13 mouse cellular contexts compared by ENCODE assay signal in genomic region chr16:94555346-94555745, GRCm38 (mm10).
"Had no signal": no experiment of that assay in that cellular context is flagged by ENCODE, and none has a peak within 500 bp of the region (broad histone marks: within the 10 kb centered on the region; RNA-seq: fewer than 3 reads in every experiment).

No protein-coding gene starts in this region.

- H3K27me3 ChIP-seq: megakaryocyte, embryonic 14.5 days; midbrain, embryonic 13.5 days; midbrain, embryonic 15.5 days; neural tube, embryonic 12.5 days had no signal

- H3K27ac ChIP-seq: midbrain, embryonic 13.5 days; midbrain, embryonic 15.5 days; neural tube, embryonic 12.5 days had no signal

- H3K9me3 ChIP-seq: midbrain, embryonic 13.5 days; midbrain, embryonic 15.5 days; neural tube, embryonic 12.5 days had no signal

- H3K4me1 ChIP-seq: midbrain, embryonic 13.5 days; midbrain, embryonic 15.5 days; neural tube, embryonic 12.5 days had no signal

- H3K4me3 ChIP-seq: megakaryocyte, embryonic 14.5 days; midbrain, embryonic 13.5 days; midbrain, embryonic 15.5 days; neural tube, embryonic 12.5 days had no signal

- ATAC-seq: midbrain, embryonic 13.5 days; midbrain, embryonic 15.5 days had no signal

- H3K4me2 ChIP-seq: midbrain, embryonic 11.5 days; midbrain, embryonic 13.5 days; midbrain, embryonic 15.5 days; neural tube, embryonic 12.5 days had no signal

- H3K36me3 ChIP-seq: midbrain, embryonic 13.5 days; midbrain, embryonic 15.5 days; neural tube, embryonic 12.5 days had no signal

- H3K9ac ChIP-seq: liver, postnatal 0 days; midbrain, embryonic 13.5 days; midbrain, embryonic 15.5 days; neural tube, embryonic 12.5 days had no signal

- DNase-seq: liver, postnatal 0 days; lung, adult 2 months; lung, postnatal 10 days; lung, postnatal 36 days; right cerebral cortex, postnatal 14 days; thymus, adult 18-20 months; thymus, postnatal 14 days; thymus, postnatal 36 days had no signal
